Mouse (Mus musculus): ENCODE results near the gene Mpzl1.
"Not testable (repeated sequence)": the region's sequence is repeated elsewhere in the genome, so short reads cannot be mapped to it uniquely, and the experiment has no call there.

DNA sequence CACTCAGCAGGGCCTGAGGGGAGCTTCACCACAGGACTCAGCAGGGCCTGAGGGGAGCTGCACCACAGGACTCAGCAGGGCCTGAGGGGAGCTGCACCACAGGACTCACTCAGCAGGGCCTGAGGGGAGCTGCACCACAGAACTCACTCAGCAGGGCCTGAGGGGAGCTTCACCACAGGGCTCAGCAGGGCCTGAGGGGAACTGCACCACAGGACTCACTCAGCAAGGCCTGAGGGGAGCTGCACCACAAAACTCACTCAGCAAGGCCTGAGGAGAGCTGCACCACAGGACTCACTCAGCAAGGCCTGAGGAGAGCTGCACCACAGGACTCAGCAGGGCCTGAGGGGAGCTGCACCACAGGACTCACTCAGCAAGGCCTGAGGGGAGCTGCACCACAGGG is 45.7 kb upstream of the Mpzl1 start:
- TF ChIP-seq CTCF (conservative IDR thresholded peaks at IDR 0.05; ENCODE audit: low read length); POU5F1 (IDR thresholded peaks at IDR 0.05; ENCODE audit: borderline replicate concordance, low read length): not testable (repeated sequence)
